Mouse (Mus musculus) frontal cortex, postnatal 10 days (tissue): ENCODE measurements at regions not wholly inside any gene's neighbourhood (a gene's known extent, or its start where the extent isn't known, plus 50 kb on each side); places are given as distances from the start of the nearest gene placed in this dataset.

Source experiments
- DNase-seq, 2 experiments: peaks; one replicate each; pipeline ENCODE4 v3.0.0; 2022; ENCODE audit warnings: low spot score in 2 of 2, mixed read lengths in 1 of 2

DNA sequence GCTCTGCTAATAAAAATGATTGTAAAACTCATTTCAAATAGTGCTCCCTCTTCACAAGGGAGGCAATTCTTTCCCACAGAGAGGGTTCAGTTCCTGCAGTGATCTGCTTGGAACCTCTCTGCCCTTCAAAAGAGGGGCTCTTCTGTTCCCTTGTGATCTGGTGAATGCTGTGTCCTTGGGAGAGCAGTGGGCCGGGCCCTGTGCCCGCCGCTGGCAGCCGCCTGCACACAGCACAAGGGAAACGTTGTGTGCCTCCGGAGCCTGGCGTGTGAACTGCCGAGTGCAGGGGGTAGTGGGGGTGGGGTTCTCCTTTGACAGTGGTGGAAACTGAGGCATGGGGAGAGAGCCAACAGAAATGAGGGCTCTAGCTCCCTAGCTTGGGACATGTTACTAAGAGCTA lies 54.4 kb upstream of the Csrp1 start:
- DNase-seq = peak; percentile 55 to 75

DNA sequence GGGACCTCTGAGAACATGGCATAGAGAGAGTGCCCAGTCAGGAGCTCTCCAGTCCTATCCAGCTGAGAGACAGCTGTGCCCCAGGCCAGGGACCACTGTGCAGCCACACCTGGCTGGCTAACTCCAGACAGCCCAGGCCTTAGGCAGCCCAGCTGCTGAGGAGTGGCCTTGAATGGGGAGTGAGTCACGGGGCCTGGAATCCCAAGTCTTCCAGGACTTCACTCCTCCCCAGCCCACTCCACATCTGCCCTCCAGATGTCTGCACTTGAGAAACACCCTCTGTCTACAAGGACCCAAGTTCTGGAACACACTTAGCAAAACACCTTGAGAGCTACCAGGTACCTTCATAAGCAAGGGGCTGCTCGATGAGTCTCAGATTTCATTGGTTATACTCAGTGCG lies 51.5 kb upstream of the Csrp1 start:
- no peak for DNase-seq

DNA sequence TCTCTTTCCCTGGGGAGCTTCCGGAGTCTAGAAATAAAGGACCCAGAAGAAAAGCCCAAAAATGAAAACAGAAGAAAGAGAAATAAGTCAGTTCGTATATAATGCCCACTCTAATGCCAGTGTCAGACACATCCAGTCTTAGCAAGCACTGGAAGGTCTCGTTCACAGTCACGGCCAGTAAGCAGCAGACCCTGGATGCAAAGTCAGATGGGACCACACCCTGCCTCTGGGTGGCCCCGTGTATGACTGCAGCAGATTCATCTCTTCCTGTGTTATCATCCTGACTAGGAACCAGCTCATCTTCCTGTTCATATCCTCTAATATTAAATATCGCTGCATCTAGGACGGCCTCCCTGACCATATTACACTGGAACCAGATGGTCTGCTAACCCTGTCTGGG lies 50.9 kb upstream of the Csrp1 start:
- DNase-seq = no peak

GRCm38 (mm10) chr1:135669803-135670202 lies 50.1 kb upstream of the Csrp1 start:
- peak in 1 of 2 experiments; percentile 46 for DNase-seq
